Mouse (Mus musculus): ENCODE results near the gene Nhlrc1.

DNA sequence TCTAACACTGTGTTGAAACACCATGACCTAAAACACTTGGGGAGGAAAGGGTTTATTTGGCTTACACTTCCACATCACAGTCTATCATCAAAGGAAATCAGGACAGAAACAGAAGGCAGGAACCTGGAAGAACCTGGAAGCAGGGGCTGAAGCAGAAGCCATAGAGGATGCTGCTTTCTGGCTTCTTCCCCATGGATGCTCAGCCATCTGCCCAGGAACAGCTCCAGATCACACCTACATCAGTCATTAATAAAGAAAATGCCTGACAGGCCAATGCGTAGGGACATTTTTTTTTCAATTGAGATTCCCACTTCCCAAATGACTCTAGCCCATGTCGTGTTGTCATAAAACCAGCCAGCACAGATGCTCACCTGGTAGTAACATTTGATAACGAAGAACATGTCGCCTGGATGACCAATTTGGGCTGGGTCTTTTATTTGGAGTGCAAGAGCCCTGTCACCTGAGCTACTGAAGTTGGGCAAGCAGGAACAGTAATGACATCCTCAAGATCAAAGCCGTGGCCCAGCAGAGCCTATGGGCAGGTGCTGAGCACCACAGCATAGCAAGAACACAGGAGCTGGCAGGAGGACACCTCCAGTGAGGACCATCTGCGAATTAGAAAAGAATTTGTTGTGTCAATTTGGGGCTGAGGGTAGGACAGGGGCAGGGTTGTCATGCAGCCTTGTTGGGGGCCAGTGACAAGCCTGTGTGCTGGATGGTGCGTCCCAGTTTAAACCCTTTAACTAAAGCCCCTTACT is 22.0 kb downstream of the Nhlrc1 start:
- TF ChIP-seq CTCF (IDR thresholded peaks at IDR 0.05; ENCODE audit: extremely low read depth, insufficient read depth, low read length) (no peak), POLR2A (IDR thresholded peaks at IDR 0.05; ENCODE audit: extremely low read depth, insufficient read depth, low read length) (no peak)
